9 mouse cellular contexts compared by ENCODE assay signal in genomic region chr17:84421042-84421441, GRCm38 (mm10). TPM values are rescaled to one million over a fixed set of nuclear protein-coding genes. Genes with fewer than 3 reads are reported as not detected.
DNase-seq lines count a peak whose midpoint lies in the region; ATAC-seq and TF ChIP-seq lines count a peak whose summit lies in the region.
"Had no signal": no experiment of that assay in that cellular context is flagged by ENCODE, and none has a peak within 500 bp of the region (broad histone marks: within the 10 kb centered on the region; RNA-seq: fewer than 3 reads in every experiment).

No protein-coding gene starts in this region.

- H3K27ac ChIP-seq in forebrain, embryonic 14.5 days (ENCODE audit: low read depth, low read length) = no peak overlapping the region
- H3K27ac ChIP-seq in forebrain, embryonic 13.5 days = no peak overlapping the region

- H3K4me2 ChIP-seq in forebrain, embryonic 14.5 days (ENCODE audit: low read length) = no peak overlapping the region
- H3K4me2 ChIP-seq in forebrain, embryonic 13.5 days = no peak overlapping the region

- H3K9ac ChIP-seq in forebrain, embryonic 14.5 days (ENCODE audit: low read length) = no peak overlapping the region
- H3K9ac ChIP-seq in forebrain, embryonic 13.5 days = no peak overlapping the region

- TF ChIP-seq CTCF in lung, adult 2 months (IDR thresholded peaks at IDR 0.05; ENCODE audit: insufficient read depth, low read length) = 0 out of 2 replicates have a peak, but pooled peaks have one; percentile 17

- no peak for TF ChIP-seq POLR2A in lung, adult 2 months (IDR thresholded peaks at IDR 0.05; ENCODE audit: borderline replicate concordance, extremely low read depth, low read depth, low read length)

- 95% methylated on average over 4 of the region's 4 CpGs for WGBS in forebrain, embryonic 14.5 days
- 95% methylated on average over 4 of the region's 4 CpGs for WGBS in forebrain, embryonic 13.5 days
- WGBS in lung, adult 2 months = 89% methylated on average over 4 of the region's 4 CpGs

- intact Hi-C loops in left cerebral cortex, postnatal 36 days (cut with DNase I) = no loop called here

- H3K4me3 ChIP-seq in forebrain, embryonic 14.5 days (ENCODE audit: low read depth, low read length) = no peak overlapping the region
- H3K4me3 ChIP-seq in forebrain, embryonic 13.5 days = no peak overlapping the region
- no peak overlapping the region for H3K4me3 ChIP-seq in lung, adult 2 months (replicated peaks; ENCODE audit: extremely low read depth, low read depth, low read length)

- ATAC-seq in forebrain, embryonic 14.5 days = no peak
- ATAC-seq in forebrain, embryonic 13.5 days = no peak

- no peaks in the 10 kb centered on the region for H3K4me1 ChIP-seq in forebrain, embryonic 14.5 days (ENCODE audit: control insufficient read depth, insufficient read depth, low read length)
- H3K4me1 ChIP-seq in forebrain, embryonic 13.5 days = no peaks in the 10 kb centered on the region
- H3K4me1 ChIP-seq in lung, adult 2 months (ENCODE audit: control insufficient read depth, insufficient read depth, low read length) = no peaks in the 10 kb centered on the region

- H3K36me3 ChIP-seq in forebrain, embryonic 14.5 days (ENCODE audit: control insufficient read depth, insufficient read depth, low read length) = peaks cover 36% of the 10 kb centered on the region
- H3K36me3 ChIP-seq in forebrain, embryonic 13.5 days (ENCODE audit: poor library complexity, severe bottlenecking) = peaks cover 36% of the 10 kb centered on the region
- H3K36me3 ChIP-seq in splenic B cell, adult 2 months (ENCODE audit: control insufficient read depth, insufficient read depth, low read length, poor library complexity, severe bottlenecking) = peaks cover 3% of the 10 kb centered on the region

- peak; percentile 5 for DNase-seq in forebrain, embryonic 14.5 days (ENCODE audit: low spot score)
- no peak for DNase-seq in lung, adult 2 months
- no peak for DNase-seq in lung, adult 18-20 months
- peak; percentile 57 for DNase-seq in embryo, embryonic 10.5 days (ENCODE audit: low spot score)
- DNase-seq in splenic B cell, adult 2 months (ENCODE audit: low read depth, low spot score) = peak; percentile 9
- DNase-seq in spleen, adult 12 weeks (ENCODE audit: low spot score) = no peak
- DNase-seq in left cerebral cortex, postnatal 36 days (ENCODE audit: low spot score in 2 of 2) = no peak
- DNase-seq: layer of hippocampus, postnatal 36 days had no signal

- H3K27me3 ChIP-seq in forebrain, embryonic 14.5 days (replicated peaks; ENCODE audit: control insufficient read depth, insufficient read depth, low read length) = no peaks in the 10 kb centered on the region
- H3K27me3 ChIP-seq in forebrain, embryonic 13.5 days = no peaks in the 10 kb centered on the region
- no peaks in the 10 kb centered on the region for H3K27me3 ChIP-seq in splenic B cell, adult 2 months (ENCODE audit: control insufficient read depth, insufficient read depth, low read length, poor library complexity, severe bottlenecking)

- H3K9me3 ChIP-seq in forebrain, embryonic 14.5 days (replicated peaks; ENCODE audit: control insufficient read depth, low read length) = no peaks in the 10 kb centered on the region
- H3K9me3 ChIP-seq in forebrain, embryonic 13.5 days (replicated peaks) = no peaks in the 10 kb centered on the region

RNA-seq across cellular contexts. Expression of gene Thada, which starts 45.0 kb away (rescaled TPM):
- 4.0 and 7.0 TPM in 2 replicates for polyA plus RNA-seq in forebrain, embryonic 14.5 days (2014; fragmentation: Nextera tagmentation; extraction: Ambion mirVana)
- 6.4 and 6.9 TPM in 2 replicates for polyA plus RNA-seq in forebrain, embryonic 13.5 days (2015; fragmentation: Nextera tagmentation; extraction: Ambion mirVana)
- polyA plus RNA-seq in lung, adult 2 months (2012; rRNA removed) = 10.9 and 12.8 TPM in 2 replicates
- 10 to 100 TPM; 11.3 to 14.8 TPM for total RNA-seq in left cerebral cortex, postnatal 36 days (2021)

Comparison
In these comparisons a context has a peak if more than half of its experiments do, and no peak if none do; other contexts are left out.
1. DNase-seq: peak in forebrain, embryonic 14.5 days (single experiment), embryo, embryonic 10.5 days (single experiment) and splenic B cell, adult 2 months (single experiment); none in lung, adult 2 months (single experiment), lung, adult 18-20 months (0 of 2), spleen, adult 12 weeks (single experiment) and left cerebral cortex, postnatal 36 days (0 of 2).